Mouse (Mus musculus) lung, adult 2 months (tissue): ENCODE results near the gene Olfr809.

Experiments
- CTCF ChIP-seq: fragments of 200-500 bp; IDR thresholded peaks from 2 replicates; pipeline ENCODE4 v1.5.1; 2011; ENCODE audit warnings: mild to moderate bottlenecking, low read length, control low read depth; ENCODE audit not compliant: insufficient read depth
- POLR2A ChIP-seq: fragments of 200-500 bp; IDR thresholded peaks from 2 replicates; pipeline ENCODE4 v1.6.1; 2011; ENCODE audit warnings: low read depth, mild to moderate bottlenecking, control low read depth, low read length, borderline replicate concordance; ENCODE audit errors: extremely low read depth

GRCm38 (mm10) chr10:129804296-129804695 lies 29.9 kb downstream of the Olfr809 start, which contains the start of gene Olfr811:
- TF ChIP-seq CTCF (no peak), POLR2A (no peak)
